Mouse (Mus musculus) frontal cortex, postnatal 10 days (tissue): Measurements from ENCODE around the gene Ap1s1.

ENCODE experiments used
- DNase-seq, 2 experiments: peaks; one replicate each; pipeline ENCODE4 v3.0.0; 2022; ENCODE audit warnings: low spot score in 2 of 2, mixed read lengths in 1 of 2

The Ap1s1 gene

DNA sequence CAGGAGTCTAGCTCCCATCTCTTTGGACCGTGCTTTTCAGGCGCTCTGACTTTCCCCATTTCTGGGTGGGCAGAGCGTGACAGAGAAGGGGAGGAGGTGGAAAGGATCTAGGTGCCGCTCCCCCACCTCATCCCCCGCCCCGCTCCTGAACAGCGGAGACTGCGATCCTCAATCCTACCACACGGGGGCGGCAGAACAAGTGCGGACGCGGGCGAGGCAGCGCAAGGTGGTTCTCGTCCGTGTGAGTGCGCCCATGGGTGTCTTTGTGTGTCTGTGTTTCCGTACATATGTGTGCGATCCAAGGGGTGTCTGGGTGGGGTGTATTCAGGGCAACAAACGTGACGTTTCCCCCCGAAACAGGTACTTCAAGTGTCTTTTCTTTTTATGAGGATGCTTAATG, 20.8 kb downstream of the Ap1s1 start:
- peak in 1 of 2 experiments; percentile 76 for DNase-seq

DNA sequence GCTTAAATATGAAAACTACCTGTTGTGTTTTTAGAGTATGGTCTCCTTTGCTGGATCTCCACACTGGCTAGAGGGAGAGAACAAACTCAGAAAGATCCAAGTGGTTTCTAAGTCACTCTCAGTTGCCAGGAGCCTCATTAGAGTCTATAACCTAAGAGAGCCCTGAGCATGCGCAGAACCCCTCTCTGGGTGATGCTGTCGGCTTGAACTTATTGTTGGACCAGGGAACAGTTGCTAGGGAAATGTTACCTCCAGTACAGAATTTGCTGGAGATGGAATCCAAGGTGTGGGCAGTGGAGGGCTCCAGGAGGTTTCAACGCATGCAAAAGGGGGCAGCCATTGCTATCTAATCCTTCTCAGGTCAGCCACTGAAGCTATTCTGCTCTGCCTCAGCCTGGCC, 21.6 kb downstream of the Ap1s1 start:
- no peak for DNase-seq

DNA sequence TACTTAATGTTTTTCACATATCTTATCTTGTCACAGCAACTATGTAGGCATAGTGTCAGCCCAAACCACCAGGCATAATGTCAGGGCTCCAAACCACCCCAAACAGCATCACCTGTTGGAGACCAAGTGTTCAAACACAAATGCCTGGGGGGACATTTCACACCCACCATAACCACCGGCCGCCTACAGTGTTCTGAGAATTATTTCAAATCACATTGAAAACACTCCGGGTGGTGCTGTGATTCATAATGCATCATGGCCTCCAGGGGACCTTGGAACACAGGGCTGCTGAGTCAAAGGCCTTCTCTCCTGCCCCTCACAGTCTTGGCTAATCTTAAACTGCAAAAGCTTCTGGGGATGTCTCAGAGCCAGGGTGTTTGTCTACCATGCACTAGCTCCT, 30.0 kb downstream of the Ap1s1 start:
- no peak for DNase-seq

DNA sequence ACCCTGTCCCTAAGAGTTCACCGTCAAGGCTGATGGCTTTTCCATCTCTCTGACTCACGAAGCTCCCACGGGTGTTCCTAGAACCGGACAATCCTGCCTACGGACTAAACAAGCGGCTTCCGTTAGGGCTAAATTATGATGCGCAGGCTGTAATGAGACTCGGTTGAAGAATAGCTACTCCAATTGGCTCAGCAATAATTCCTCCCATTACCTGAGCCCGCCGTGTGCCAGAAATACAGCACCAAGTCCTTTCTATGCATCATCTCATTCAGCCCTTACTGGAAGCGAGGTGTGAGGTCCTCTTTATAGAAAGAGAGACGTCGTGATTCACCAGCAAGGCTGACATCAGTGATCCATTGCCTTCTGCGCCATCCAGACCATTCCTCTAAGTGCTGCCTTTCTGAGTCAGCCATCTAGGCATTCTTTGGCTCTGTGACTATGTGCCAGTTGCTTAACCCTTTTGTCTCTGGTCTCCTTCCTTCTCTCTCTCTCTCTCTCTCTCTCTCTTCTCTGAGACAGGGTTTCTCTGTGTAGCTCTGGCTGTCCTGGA, 33.5 kb downstream of the Ap1s1 start:
- no peak for DNase-seq

DNA sequence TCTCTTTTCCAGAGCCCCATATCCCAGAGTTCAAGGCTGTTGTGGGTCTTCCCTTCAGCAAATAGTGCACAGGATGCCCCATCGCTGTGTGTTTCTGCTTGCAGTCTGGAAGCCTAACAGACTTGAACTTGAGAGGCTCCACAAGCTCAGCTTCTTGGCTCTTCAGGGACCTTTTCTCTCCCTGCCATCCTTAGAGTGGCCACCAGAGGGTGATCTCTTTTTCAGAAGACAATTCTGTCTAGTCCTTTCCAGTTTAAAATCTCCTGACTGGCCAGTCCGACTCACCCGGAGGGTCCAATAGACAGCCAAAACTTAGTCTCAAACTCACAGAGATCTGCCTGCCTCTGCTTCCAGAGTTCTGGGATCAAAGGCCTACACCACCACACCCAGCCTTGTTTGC, 35.9 kb downstream of the Ap1s1 start:
- no peak for DNase-seq

DNA sequence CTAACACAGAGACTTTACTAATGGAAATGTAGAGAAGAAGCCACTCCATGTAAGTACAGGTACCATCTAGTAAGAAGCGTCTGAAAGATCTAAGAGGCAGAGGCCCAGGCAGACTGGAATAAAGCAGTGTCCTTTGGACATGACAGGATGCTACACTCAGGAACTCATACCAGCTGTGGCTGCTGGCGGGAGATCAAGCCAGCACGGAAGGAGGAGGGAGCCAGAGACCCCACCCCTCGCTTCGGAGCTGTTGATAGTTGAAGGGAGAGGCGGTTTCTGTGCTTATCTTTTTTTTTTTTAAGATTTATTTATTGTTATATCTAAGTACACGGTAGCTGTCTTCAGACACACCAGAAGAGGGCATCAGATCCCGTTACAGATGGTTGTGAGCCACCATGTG, 38.7 kb downstream of the Ap1s1 start:
- DNase-seq: no peak

DNA sequence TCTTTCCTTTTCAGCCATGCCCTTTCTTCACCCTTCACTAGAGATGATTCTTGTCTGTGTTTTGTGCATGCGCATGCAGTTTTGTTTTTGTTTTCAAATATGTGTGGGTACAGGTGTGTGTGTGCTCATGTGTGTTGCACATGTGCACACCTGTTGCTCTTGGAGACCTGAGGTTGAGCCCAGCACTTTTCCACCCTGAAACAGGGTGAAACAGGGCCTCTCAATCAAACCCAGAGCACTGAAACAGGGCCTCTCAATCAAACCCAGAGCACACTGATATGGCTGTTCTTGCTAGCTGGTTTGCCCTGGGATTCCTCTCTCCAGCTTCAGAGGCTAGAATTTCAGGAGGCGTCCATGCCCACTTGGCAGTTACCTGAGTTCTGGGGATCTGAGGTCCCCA, 45.3 kb downstream of the Ap1s1 start:
- no peak for DNase-seq

DNA sequence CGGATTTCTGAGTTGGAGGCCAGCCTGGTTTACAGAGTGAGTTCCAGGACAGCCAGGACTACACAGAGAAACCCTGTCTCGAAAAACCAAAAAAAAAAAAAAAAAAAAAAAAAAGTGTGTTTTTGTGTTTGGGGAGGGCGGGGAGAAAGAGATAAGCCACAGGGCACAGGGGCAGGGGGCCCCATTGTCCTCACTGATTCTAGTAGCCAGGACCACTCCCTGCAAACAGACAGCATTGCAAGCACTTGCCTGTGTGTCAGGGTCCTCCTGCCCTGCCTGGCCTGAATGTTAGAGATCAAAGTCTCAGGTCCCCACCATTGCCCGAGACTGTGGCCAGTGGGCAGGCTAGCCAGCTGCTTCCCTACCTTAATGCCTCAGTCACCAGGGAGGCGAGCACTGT, 46.5 kb downstream of the Ap1s1 start:
- DNase-seq: no peak

DNA sequence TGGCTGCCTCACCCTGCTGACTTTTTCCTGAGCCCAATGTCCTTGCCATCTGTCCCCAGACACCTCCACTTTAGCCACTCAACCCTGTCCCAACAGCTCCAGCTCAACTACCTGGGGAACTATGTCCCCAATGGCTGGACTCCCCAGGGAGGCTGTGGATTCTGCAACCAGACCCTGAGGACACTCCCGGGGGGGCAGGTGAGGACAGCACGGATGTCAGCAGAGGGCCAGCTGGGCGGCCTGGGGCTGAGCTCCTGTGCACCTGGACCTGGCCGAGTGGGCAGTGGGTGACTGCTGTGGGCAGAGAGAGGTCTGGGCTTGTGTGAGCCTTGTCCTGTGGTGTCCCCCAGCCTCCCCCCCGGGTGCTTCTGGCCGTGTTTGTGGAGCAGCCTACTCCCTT, 56.1 kb downstream of the Ap1s1 start:
- no peak for DNase-seq

DNA sequence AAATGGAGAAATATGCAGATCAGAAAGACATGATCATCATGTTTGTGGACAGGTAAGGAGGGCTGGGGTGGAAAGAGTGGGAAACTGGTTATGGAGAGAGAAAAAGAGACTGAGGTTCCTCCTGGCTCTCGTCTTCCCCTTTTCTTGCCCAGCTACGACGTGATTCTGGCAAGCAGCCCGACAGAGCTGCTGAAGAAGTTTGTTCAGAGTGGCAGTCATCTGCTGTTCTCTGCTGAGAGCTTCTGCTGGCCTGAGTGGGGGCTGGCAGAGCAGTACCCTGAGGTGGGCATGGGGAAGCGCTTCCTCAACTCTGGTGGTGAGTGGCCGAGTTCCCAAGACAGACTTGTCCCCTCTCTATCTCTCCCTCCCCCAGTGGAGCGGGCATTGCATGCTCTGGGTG, 57.5 kb downstream of the Ap1s1 start:
- peak in 1 of 2 experiments; percentile 48 for DNase-seq

DNA sequence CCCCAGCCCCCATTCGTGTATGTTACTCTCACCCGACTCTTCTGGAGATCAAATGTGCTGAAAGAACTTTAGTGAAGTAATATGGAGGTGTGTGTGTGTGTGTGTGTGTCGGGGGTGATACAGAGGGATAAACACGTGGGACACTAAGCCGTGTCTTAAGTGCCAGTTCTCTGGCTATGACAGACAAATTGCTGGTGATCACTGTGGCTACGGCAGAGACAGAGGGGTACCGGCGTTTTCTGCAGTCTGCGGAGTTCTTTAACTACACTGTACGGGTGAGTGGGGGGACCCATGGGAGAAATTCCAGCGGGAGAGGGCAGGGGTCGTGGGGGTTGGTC, 58.0 kb downstream of the Ap1s1 start, which contains the start of gene Znhit1:
Gene Znhit1, minus strand, starts transcription at position 88 of the 338 bp plus-strand sequence.
- no peak for DNase-seq

DNA sequence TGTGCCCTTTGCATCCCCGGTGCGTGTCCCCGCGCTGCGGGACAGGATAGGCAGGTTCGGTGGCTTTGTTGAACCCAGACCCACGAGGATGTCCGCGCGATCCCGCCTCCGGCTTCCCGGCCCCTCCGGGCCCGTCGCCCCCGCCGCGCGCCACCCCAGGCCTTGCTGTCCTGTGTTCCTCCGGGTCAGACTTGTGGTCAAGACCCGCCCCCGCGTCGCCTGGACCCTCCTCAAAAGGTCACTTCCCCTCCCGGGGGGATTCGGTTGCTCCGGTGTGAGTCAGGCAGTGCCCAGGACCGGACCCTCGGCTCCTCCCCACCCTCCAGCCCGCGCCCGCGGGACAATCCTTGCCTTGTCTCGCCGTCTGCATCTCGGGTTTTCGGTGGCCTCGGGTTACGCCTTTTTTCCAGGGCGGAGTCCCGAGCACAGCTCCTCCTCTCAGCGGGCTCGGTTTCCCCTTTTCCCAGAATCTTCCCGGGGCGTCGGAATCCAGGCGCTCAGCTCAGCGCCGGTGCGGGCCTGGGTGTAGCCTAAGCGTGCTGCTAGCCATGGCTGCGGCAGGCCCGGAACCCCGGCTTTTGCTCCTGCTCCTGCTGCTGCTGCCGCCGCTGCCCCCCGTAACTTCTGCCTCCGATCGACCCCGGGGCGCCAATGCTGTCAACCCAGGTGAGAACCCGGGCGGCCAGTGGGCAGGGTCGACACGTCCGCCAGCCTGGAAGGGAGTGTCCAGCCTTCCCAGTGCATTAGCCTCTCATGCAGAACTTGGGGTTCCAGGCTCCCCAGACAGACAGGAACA, 58.6 kb downstream of the Ap1s1 start:
- peak; percentile 81 to 82 for DNase-seq

DNA sequence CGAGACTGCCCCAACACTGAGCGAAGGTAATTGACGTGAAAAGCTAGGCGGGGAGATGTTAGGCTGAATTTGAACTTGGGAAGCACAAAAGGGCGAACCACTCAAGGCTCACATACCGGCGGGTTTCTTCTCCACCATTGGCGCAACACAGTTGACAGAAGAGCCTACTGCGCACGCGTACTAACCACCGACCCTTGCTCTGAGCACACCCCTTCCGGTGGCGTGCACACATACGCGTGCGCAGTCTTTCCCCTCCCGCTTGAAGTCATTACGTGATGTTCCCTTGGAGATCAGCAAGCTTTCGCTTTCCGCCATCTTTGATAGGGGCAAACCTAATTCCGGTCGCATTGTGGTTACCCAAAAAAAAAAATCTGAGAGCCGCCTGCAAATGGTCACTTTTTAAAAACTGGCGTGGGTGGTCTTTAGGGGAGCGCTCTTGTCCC, 59.2 kb downstream of the Ap1s1 start, which contains the start of gene Plod3:
Gene Plod3, plus strand, starts transcription at position 325 of the 443 bp plus-strand sequence.
- peak; percentile 95 to 97 for DNase-seq
